Mouse (Mus musculus): ENCODE data around the gene Dnah12.

DNA sequence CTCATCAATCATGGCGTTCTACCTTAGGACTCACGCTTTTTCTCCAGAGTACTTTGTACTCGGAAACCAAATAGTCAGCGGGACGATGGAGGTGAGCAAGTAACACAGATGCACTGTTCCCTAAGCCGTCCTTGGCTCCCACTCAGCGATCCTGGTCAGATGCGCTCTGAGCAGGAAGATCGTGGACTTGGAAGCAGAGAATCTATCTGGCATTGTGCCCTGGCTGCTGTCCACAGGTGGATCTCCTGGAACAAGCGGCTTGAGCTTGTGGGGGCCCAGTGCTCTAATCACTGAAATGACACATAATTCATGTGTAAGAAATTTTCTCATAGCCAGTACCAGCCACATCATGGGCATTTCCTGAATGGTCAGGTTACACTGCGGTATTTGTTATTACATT lies 119.7 kb downstream of the Dnah12 start:
- no peak for TF ChIP-seq CTCF (IDR thresholded peaks at IDR 0.05; ENCODE audit: extremely low read depth, insufficient read depth, insufficient read length, insufficient replicate concordance)
- no peak for TF ChIP-seq POLR2A (IDR thresholded peaks at IDR 0.05; ENCODE audit: low read depth, low read length)
